Mouse (Mus musculus) layer of hippocampus, postnatal 36 days (tissue): ENCODE results near the gene Fermt1. TPM values are rescaled to one million over a fixed set of nuclear protein-coding genes. Genes with fewer than 3 reads are reported as not detected.

Source experiments
- DNase-seq, 2 experiments: peaks; one replicate each; pipeline ENCODE4 v3.0.0; 2022
- total RNA-seq, 2 experiments: library from RNA; stranded (reverse); gene quantifications; 2 replicates each; pipeline ENCODE4 v1.2.3; 2021

The Fermt1 gene
- total RNA-seq: under 1 TPM; 0.27 to 0.48 TPM

GRCm38 (mm10) chr2:132945326-132946207, at the start of gene Fermt1:
TSS of gene Fermt1 (minus strand) at chr2:132945906.
- no peak for DNase-seq

- no peak for DNase-seq
These were observed 47.2 kb upstream of the Fermt1 start for GRCm38 (mm10) chr2:132992659-132993531.

- DNase-seq: no peak
These were observed 44.3 kb upstream of the Fermt1 start for GRCm38 (mm10) chr2:132989778-132990564.

- DNase-seq: no peak
These were observed 27.6 kb upstream of the Fermt1 start for GRCm38 (mm10) chr2:132973346-132973745.

- no peak for DNase-seq
These were observed 25.1 kb upstream of the Fermt1 start for GRCm38 (mm10) chr2:132970772-132971173.

- DNase-seq: no peak
These were observed 12.1 kb upstream of the Fermt1 start for GRCm38 (mm10) chr2:132957786-132958185.

GRCm38 (mm10) chr2:132952197-132952596, 6.5 kb upstream of the Fermt1 start:
- no peak for DNase-seq

- no peak for DNase-seq
These were observed 2.5 kb upstream of the Fermt1 start for GRCm38 (mm10) chr2:132948174-132948573.

- DNase-seq: no peak
These were observed 1.3 kb upstream of the Fermt1 start for GRCm38 (mm10) chr2:132946976-132947375.

GRCm38 (mm10) chr2:132944711-132945325, 888 bp downstream of the Fermt1 start:
- DNase-seq: no peak

GRCm38 (mm10) chr2:132943997-132944396, 1.7 kb downstream of the Fermt1 start:
- DNase-seq: no peak

GRCm38 (mm10) chr2:132943596-132943995, 2.1 kb downstream of the Fermt1 start:
- no peak for DNase-seq

- no peak for DNase-seq
These were observed 6.7 kb downstream of the Fermt1 start for GRCm38 (mm10) chr2:132939056-132939455.

- DNase-seq: no peak
These were observed 9.5 kb downstream of the Fermt1 start for GRCm38 (mm10) chr2:132936176-132936575.

GRCm38 (mm10) chr2:132934711-132935110, 11.0 kb downstream of the Fermt1 start:
- no peak for DNase-seq

- DNase-seq: no peak
These were observed 11.6 kb downstream of the Fermt1 start for GRCm38 (mm10) chr2:132934142-132934541.

- no peak for DNase-seq
These were observed 16.7 kb downstream of the Fermt1 start for GRCm38 (mm10) chr2:132928999-132929398.

GRCm38 (mm10) chr2:132927871-132928270, 17.8 kb downstream of the Fermt1 start:
- DNase-seq: no peak

- DNase-seq: no peak
These were observed 18.4 kb downstream of the Fermt1 start for GRCm38 (mm10) chr2:132927298-132927697.

- DNase-seq: no peak
These were observed 22.2 kb downstream of the Fermt1 start for GRCm38 (mm10) chr2:132923290-132924085.
